Mouse (Mus musculus) CD4-positive, CD25-positive, alpha-beta regulatory T cell, adult 9 weeks (primary cell): ENCODE measurements around the gene Olfr318. TPM values are rescaled to one million over a fixed set of nuclear protein-coding genes. Genes with fewer than 3 reads are reported as not detected.

Source experiments
- polyA plus RNA-seq: library from polyadenylated mRNA; unstranded; fragments of 100-300 nt; shearing (Covaris generic); gene quantifications from one replicate; pipeline ENCODE4 v1.2.1, GENCODE M21; 2017

The Olfr318 gene
- 0.09 TPM for polyA plus RNA-seq

GRCm38 (mm10) chr11:58723914-58724313 is at the start of gene Olfr318:
Olfr318 (minus strand) TSS chr11:58724014.

DNA sequence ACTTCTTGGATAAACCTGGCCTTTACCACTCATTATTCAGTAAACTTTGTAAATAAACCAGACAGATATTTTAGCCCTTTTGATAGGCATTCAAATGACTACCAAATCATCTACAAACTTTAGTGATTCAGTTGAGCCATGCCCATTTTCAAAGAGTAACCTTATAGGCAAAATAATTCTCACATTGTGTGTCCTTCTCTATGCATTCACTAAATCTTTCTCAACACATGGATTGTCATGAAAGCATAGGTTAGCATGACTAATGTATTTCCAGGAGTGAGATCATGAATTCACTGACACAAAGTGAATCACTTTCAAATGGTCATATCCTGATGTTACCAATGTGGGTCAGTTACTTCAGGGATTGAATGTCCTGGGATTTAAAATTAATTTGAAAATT is 49.1 kb upstream of the Olfr318 start, which contains the start of gene Olfr315:
Gene Olfr315, plus strand, starts transcription at position 301 of the 400 bp plus-strand sequence.

DNA sequence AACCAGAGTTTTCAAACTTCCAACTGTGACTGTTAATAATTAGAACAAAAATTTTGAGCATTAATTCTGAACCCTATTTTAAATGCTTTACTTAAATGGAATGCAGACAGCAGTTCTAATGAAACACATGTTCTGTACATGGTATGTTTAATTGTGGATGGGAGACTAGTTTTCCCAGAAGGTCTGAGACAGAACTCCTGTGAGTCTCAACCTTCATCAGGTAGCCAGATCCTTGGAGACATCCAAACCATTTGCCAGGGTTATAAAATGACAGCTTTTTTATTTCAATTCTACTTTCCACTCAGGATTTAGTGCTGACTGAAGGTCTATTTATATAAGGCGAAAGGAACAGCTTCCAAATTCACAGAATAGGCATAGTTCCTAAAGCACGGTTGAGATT is 28.6 kb upstream of the Olfr318 start, which contains the start of gene Olfr316:
Gene Olfr316, plus strand, starts transcription at position 301 of the 400 bp plus-strand sequence.

GRCm38 (mm10) chr11:58738792-58739262 is 15.0 kb upstream of the Olfr318 start, which contains the start of gene Olfr317:
Olfr317 (minus strand) TSS chr11:58739212.

GRCm38 (mm10) chr11:58698862-58699261 is 25.0 kb downstream of the Olfr318 start, which contains the start of gene Olfr319:
Olfr319 (plus strand) TSS chr11:58699162.

DNA sequence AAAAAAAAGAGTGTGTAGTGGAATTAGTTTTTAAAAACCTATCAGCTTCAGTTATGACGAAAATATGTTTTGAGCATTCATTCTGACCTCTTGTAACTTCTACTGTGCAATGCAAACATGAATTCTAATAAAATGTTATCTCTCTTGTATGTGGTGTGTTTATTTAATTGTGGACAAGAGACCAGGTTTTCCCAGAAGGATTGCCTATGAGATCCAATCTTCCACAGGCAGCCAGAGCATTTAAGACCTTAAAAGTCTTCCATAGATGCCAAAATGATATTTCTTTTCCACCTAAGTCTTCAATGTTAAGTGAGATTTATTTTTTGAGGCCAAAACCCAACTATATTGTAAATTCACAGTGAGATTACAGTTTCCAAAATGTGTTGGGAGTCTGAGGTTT is 43.0 kb downstream of the Olfr318 start, which contains the start of gene Olfr320:
Gene Olfr320, plus strand, starts transcription at position 301 of the 400 bp plus-strand sequence.

Other genes with a start within 250 kb of the Olfr318 start
- not detected for gene Olfr332, start 231.5 kb downstream of the Olfr318 start, polyA plus RNA-seq
- not detected for gene Olfr331, start 221.4 kb downstream of the Olfr318 start, polyA plus RNA-seq
- not detected for gene Olfr330, start 189.2 kb downstream of the Olfr318 start, polyA plus RNA-seq
- gene Olfr329-ps, start 177.6 kb downstream of the Olfr318 start, polyA plus RNA-seq, result not detected
- not detected for gene Olfr328, start 168.4 kb downstream of the Olfr318 start, polyA plus RNA-seq
- not detected for gene Olfr224, start 153.5 kb downstream of the Olfr318 start, polyA plus RNA-seq
- not detected for gene Olfr325, start 146.3 kb downstream of the Olfr318 start, polyA plus RNA-seq
- gene Olfr324, start 128.9 kb downstream of the Olfr318 start, polyA plus RNA-seq, result not detected
- not detected for gene 2210407C18Rik, start 107.9 kb downstream of the Olfr318 start, polyA plus RNA-seq
- not detected for gene Olfr323, start 93.5 kb downstream of the Olfr318 start, polyA plus RNA-seq
- not detected for gene Trim58, start 83.5 kb downstream of the Olfr318 start, polyA plus RNA-seq
- not detected for gene Olfr322, start 65.2 kb downstream of the Olfr318 start, polyA plus RNA-seq
- gene Olfr320, start 42.9 kb downstream of the Olfr318 start, polyA plus RNA-seq, result not detected
- gene Olfr319, start 24.9 kb downstream of the Olfr318 start, polyA plus RNA-seq, result not detected
- not detected for gene Olfr317, start 15.2 kb upstream of the Olfr318 start, polyA plus RNA-seq
- gene Olfr316, start 28.7 kb upstream of the Olfr318 start, polyA plus RNA-seq, result not detected
- gene Olfr315, start 49.2 kb upstream of the Olfr318 start, polyA plus RNA-seq, result not detected
- gene Olfr314, start 58.9 kb upstream of the Olfr318 start, polyA plus RNA-seq, result 0.10 TPM
- not detected for gene Fam183b, start 77.9 kb upstream of the Olfr318 start, polyA plus RNA-seq
- not detected for gene Olfr313, start 91.0 kb upstream of the Olfr318 start, polyA plus RNA-seq
- not detected for gene Olfr312, start 105.2 kb upstream of the Olfr318 start, polyA plus RNA-seq
- not detected for gene Olfr311, start 115.2 kb upstream of the Olfr318 start, polyA plus RNA-seq
- 10.2 TPM for gene Gm12258, start 123.1 kb upstream of the Olfr318 start, polyA plus RNA-seq
- 14.1 TPM for gene 2810021J22Rik, start 143.2 kb upstream of the Olfr318 start, polyA plus RNA-seq
- 12.8 TPM for gene Zfp39, start 180.2 kb upstream of the Olfr318 start, polyA plus RNA-seq
- not detected for gene Btnl10, start 193.9 kb upstream of the Olfr318 start, polyA plus RNA-seq
- 12.4 TPM for gene Rnf187, start 214.9 kb upstream of the Olfr318 start, polyA plus RNA-seq
- gene Hist3h2ba, start 224.9 kb upstream of the Olfr318 start, polyA plus RNA-seq, result 25.7 TPM
- 18.3 TPM for gene Hist3h2a, start 230.7 kb upstream of the Olfr318 start, polyA plus RNA-seq
- 0.45 TPM for gene Trim17, start 230.7 kb upstream of the Olfr318 start, polyA plus RNA-seq